Mouse (Mus musculus): ENCODE data around the gene Ints3. TPM values are rescaled to one million over a fixed set of nuclear protein-coding genes. Genes with fewer than 3 reads are reported as not detected.

The Ints3 gene
- polyA plus RNA-seq, 1 experiment from 2014 or later, result 44.3 TPM

DNA sequence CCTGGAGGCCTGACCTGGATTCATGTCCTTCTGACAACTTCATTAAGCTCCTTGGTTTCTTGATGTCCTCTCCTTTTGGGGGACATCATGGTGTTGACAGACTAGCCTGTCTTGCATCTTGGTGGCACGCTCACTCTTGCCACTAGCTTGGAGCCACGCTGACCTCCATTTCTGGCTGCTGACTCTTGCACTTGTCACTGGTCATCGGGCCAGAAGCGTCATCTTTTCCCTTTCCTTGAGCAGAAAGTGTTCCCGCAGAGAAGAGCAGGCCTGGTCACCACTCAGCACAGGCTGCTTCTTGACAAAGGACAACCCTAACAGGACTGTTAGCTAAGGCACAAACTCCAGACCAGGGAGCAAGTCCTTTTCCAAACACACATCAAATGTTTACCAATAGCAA is 27.0 kb downstream of the Ints3 start:
- Histone ChIP-seq H3K9me3 (replicated peaks) (no peaks in the 10 kb centered on the region), H3K9ac (no peak overlapping the region), H3K4me2 (replicated peaks) (no peak overlapping the region), H3K36me3 (peaks cover 97% of the 10 kb centered on the region), H3K27ac (no peak overlapping the region), H3K4me3 (no peak overlapping the region), H3K27me3 (no peaks in the 10 kb centered on the region), H3K4me1 (no peaks in the 10 kb centered on the region)
- ATAC-seq (ENCODE audit: low FRiP score), result no peak
- WGBS, result 97% methylated on average over 5 of the region's 5 CpGs

DNA sequence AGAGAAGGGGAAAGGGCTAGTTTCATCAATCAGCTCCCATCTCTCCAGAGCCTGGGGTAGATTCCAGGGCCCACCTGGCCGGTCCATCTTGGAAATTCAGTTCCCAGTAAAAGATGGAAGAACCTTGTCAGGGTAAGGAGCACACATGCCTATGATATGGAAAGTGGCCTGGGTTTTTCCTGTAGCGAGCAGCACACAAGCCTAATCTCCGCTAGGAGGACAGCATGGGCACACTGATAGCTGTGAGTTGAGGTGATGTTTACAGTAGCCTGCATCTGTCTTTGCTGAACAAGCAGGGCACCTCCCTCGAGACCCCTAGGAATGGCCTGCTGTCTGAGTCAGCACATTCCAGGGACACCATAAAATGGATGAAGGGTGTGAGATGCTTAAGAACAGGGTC is 28.8 kb downstream of the Ints3 start:
- no peak overlapping the region for H3K9ac ChIP-seq
- 82% methylated on average over 4 of the region's 4 CpGs for WGBS
- no peak overlapping the region for H3K27ac ChIP-seq
- peaks cover 98% of the 10 kb centered on the region for H3K36me3 ChIP-seq
- no peaks in the 10 kb centered on the region for H3K27me3 ChIP-seq
- H3K4me1 ChIP-seq, result no peaks in the 10 kb centered on the region
- H3K9me3 ChIP-seq (replicated peaks), result no peaks in the 10 kb centered on the region
- H3K4me3 ChIP-seq, result no peak overlapping the region
- no peak for ATAC-seq (ENCODE audit: low FRiP score)
- no peak overlapping the region for H3K4me2 ChIP-seq (replicated peaks)

DNA sequence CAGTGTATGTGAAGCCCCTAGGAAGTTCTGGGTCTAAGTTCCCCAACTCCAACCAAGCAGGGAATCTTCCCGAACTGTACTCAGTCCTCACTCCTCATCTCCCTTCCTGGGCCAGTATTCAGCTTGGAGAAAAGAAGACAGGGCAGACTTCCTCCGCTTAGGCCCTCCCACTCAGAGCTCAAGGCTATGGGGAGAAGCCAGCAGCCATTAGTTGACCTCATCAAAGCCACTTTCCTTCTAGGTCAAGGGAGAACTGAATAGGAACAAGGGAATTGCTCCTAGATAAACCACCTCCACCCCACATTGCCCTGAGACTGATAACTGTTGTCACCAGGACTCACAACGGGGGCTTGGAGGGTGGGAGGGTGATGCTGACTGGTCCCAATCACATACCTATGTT is 29.3 kb downstream of the Ints3 start:
- Histone ChIP-seq H3K4me1 (no peaks in the 10 kb centered on the region), H3K4me2 (replicated peaks) (no peak overlapping the region), H3K27ac (no peak overlapping the region), H3K27me3 (no peaks in the 10 kb centered on the region), H3K36me3 (peaks cover 98% of the 10 kb centered on the region), H3K9me3 (replicated peaks) (no peaks in the 10 kb centered on the region), H3K4me3 (no peak overlapping the region), H3K9ac (no peak overlapping the region)
- WGBS, result 84% methylated on average over 3 of the region's 3 CpGs
- ATAC-seq (ENCODE audit: low FRiP score), result no peak

DNA sequence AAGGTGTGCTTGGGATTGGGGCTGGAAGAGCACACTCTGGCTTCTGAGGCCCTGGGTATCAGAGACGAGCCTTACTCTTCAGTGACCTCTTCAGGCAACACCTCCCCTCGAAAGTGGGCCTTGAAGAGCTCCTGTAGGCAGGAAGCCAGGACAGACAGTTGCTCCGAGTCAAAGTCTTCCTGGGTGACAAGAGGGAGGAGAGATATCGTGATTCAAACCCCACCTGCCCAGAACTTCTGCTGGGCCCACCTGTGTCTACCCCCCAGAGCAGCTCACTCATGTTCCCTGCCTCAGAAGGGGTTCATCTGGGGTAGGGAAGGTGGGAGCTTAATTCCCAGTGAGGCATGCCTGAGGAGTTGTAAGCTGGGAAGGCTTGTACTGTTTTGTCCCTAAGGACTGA is 32.4 kb downstream of the Ints3 start:
- no peak overlapping the region for H3K9ac ChIP-seq
- 79% methylated on average over 4 of the region's 4 CpGs for WGBS
- no peak overlapping the region for H3K27ac ChIP-seq
- H3K4me3 ChIP-seq, result no peak overlapping the region
- H3K4me2 ChIP-seq (replicated peaks), result no peak overlapping the region
- no peak for ATAC-seq (ENCODE audit: low FRiP score)
- no peaks in the 10 kb centered on the region for H3K9me3 ChIP-seq (replicated peaks)
- H3K27me3 ChIP-seq, result no peaks in the 10 kb centered on the region
- H3K4me1 ChIP-seq, result no peaks in the 10 kb centered on the region
- peaks cover 93% of the 10 kb centered on the region for H3K36me3 ChIP-seq

DNA sequence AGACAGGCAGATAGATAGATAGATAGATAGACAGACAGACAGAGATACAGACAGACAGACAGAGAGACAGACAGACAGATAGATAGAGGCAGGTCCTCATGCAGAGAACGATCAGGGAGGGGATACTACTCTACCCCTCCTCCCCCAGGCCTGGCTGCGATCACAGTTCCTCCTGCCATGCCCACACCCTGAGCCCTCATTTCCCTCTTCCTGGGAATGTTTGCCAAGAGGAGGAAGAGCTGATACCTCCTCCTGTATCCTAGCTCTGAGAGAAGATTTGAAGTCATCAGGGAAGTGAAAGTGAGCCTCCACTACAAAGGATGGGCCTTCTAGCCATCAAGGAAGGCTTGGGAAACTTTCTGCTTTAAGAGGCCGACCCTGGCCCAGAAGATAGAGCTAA is 37.8 kb downstream of the Ints3 start:
- no peaks in the 10 kb centered on the region for H3K27me3 ChIP-seq
- H3K9me3 ChIP-seq (replicated peaks), result no peaks in the 10 kb centered on the region
- H3K9ac ChIP-seq, result no peak overlapping the region
- no peak overlapping the region for H3K4me3 ChIP-seq
- peaks cover 91% of the 10 kb centered on the region for H3K36me3 ChIP-seq
- no peak overlapping the region for H3K27ac ChIP-seq
- peaks cover 5% of the 10 kb centered on the region for H3K4me1 ChIP-seq
- WGBS, result 88% methylated on average over 2 of the region's 3 CpGs
- ATAC-seq (ENCODE audit: low FRiP score), result no peak
- no peak overlapping the region for H3K4me2 ChIP-seq (replicated peaks)

DNA sequence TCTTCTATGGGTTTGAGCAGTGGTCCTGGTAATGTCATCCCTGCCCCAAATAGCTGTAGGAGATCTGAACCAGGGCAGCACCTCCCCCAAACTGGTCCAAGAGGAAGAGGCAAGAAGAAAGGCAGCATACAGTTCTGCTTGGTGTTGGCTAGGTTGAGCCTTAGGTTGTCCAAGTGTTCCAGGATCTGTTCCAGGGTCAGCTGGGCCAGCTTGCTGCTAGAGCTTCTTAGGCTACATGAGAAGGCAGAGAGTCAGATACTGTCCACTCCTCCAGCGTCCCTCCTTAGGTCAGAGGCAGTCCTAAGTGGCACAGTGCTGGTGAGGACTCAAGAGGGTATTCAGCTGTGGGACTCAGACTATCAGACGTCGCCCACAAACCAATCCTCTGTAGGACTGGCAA is 40.8 kb downstream of the Ints3 start:
- H3K4me2 ChIP-seq (replicated peaks), result no peak overlapping the region
- H3K9me3 ChIP-seq (replicated peaks), result no peaks in the 10 kb centered on the region
- no peak overlapping the region for H3K4me3 ChIP-seq
- peaks cover 29% of the 10 kb centered on the region for H3K4me1 ChIP-seq
- no peak overlapping the region for H3K27ac ChIP-seq
- WGBS, result 87% methylated on average over 3 of the region's 3 CpGs
- no peaks in the 10 kb centered on the region for H3K27me3 ChIP-seq
- no peak overlapping the region for H3K9ac ChIP-seq
- H3K36me3 ChIP-seq, result peaks cover 66% of the 10 kb centered on the region
- no peak for ATAC-seq (ENCODE audit: low FRiP score)

DNA sequence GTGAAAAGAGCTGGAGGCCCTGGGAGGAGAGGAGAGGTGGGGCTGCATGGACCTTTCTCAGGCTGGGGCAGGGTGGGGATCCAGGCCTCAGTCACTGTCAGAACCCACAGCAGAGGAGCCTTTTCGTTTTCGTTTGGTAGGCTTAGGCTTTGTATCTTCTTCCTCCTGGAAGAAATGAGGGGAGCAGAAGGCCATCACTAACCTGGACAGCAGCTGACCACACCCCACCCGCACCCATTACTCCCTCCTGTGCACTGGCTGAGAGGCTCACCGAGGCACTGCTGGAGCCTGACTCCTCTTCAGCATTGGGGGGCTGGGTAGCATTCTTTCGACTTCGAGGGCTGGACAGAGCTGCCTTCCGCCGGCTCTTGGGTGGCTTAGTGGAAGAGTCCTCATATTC is 41.5 kb downstream of the Ints3 start:
- Histone ChIP-seq H3K27me3 (no peaks in the 10 kb centered on the region), H3K9ac (no peak overlapping the region), H3K4me3 (no peak overlapping the region), H3K9me3 (replicated peaks) (no peaks in the 10 kb centered on the region), H3K27ac (no peak overlapping the region), H3K36me3 (peaks cover 63% of the 10 kb centered on the region), H3K4me2 (replicated peaks) (no peak overlapping the region), H3K4me1 (peaks cover 36% of the 10 kb centered on the region)
- no peak for ATAC-seq (ENCODE audit: low FRiP score)
- WGBS, result 87% methylated on average over 8 of the region's 8 CpGs

DNA sequence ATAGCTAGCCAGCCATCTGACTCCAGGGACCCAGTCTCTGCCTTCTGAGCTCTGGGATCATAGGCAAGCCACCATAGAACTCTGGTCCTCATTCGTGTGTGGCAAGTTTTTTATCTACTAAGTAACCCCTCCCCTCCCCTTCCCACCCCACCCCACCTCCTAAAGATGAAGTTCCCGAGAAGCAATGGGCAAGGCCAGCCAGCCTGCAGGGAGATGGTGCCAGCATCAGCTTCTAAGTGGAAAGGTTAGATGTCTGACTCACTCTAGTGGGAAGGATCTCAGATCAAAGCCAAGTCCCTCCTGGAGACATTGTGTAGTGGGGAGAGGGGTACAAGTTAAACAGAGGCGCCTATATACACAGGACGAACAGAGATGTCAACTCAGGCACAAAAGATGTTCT is 42.4 kb downstream of the Ints3 start:
- H3K27ac ChIP-seq, result peak overlapping the region; percentile 95; the same call in 1 of the 2 replicates
- H3K4me2 ChIP-seq (replicated peaks), result 0 out of 2 replicates have a peak overlapping the region, but pooled peaks have one; percentile 94
- peaks cover 63% of the 10 kb centered on the region for H3K36me3 ChIP-seq
- peaks cover 39% of the 10 kb centered on the region for H3K4me1 ChIP-seq
- peak overlapping the region; percentile 86; the same call in 1 of the 2 replicates for H3K9ac ChIP-seq
- 70% methylated on average over 4 of the region's 4 CpGs for WGBS
- ATAC-seq (ENCODE audit: low FRiP score), result no peak
- H3K4me3 ChIP-seq, result no peak overlapping the region
- H3K27me3 ChIP-seq, result no peaks in the 10 kb centered on the region
- no peaks in the 10 kb centered on the region for H3K9me3 ChIP-seq (replicated peaks)

DNA sequence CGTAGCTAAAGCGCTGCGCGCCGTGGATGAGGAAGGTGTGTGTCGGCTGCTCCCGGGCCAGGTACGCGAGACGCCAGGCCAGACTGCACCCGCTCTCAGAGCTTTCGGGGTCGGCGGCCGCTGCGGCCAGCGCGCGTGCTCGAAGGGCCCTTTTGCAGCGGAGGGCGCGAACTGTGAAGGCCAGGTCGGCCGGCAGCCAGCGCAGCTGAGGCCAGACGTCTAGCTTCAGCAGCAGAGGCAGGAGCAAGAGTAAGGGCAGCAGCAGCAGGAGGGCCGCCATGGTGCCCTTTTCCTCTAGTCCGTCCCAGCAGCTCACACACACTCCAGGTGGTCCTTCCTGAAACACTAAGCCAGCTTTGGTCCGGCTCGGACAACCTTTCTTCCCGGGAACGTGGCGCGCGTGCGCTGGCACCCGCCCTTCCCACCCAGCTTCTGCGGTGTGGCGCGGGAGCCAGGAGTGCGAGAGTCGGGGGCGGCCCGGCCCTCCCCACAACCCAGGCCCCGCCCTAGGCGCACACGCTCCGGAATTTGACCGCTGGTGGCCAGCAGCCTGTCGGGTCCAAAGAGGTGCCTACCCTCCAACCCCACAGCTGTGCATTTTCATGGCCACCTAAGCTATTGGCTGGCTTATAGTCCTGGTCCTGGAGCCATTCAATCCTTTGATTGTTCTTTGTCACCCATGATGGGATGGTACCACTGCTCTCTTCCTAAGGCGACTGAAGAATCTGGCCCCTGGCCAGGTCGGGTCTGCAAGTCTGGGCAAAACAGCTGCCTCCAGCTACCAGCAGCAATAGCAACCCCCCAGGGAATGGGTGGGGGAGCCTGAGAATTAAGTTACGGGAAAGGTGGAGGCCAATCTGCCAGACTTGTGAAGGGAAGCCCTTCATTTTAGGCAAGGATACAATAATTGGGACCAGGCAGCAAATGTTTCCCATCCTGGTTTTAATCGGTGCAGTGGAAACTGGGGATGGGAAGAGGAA is 43.6 kb downstream of the Ints3 start, which contains the start of gene Slc27a3:
Gene Slc27a3 (minus strand): TSS at position 428 of the 980 bp plus-strand sequence.
- WGBS, result 1% methylated on average over 54 of the region's 55 CpGs
- ATAC-seq (ENCODE audit: low FRiP score), result peak; percentile 65
- Histone ChIP-seq H3K27ac (peak within 1 kb of the TSS; percentile 95), H3K27me3 (no peaks in the 10 kb centered on the region), H3K4me1 (peaks cover 39% of the 10 kb centered on the region), H3K9ac (peak within 1 kb of the TSS; percentile 86), H3K36me3 (peaks cover 61% of the 10 kb centered on the region), H3K4me3 (peak within 1 kb of the TSS; percentile 68), H3K9me3 (replicated peaks) (no peaks in the 10 kb centered on the region), H3K4me2 (replicated peaks) (peak within 1 kb of the TSS; percentile 94)

DNA sequence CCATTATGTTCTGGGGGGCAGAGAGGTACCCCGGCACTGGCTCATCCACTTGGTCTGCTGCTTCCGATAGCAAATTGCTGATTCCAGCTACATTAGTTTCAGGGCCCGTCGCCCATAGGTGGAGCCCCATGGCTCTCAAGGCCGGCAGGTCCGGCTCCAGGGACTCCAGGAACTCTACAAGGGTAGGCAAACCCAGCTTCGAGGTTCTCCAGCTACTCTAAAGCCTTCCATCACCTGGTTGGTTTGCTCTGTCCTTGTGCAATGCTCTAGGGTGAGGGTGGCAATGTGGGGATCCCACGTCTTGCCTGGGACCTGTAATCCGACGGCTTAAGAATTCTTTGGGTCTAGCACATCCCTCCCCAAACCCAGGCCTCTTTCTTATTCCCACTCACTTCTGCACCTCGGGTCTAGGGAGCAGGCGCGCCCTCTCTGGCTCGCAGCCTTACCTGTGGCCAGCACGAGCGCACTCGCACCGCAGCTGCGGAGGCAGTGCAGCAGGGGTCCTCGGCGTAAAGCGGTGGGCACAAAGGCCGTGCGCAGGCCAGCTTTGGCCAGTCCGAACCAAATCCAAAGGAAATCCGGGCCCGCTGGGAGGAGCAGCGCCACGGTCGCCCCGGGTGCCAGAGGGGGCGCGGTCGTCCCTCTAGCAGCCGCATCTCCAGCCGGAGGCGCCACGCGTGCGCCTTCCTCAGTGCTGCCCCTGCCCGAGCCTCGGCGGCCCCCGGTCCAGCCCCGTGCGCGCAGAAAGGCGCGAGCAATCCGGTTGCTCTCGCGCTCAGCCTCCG is 44.5 kb downstream of the Ints3 start:
- H3K4me2 ChIP-seq (replicated peaks), result peak overlapping the region; percentile 94
- peak overlapping the region; percentile 95 for H3K27ac ChIP-seq
- peaks cover 39% of the 10 kb centered on the region for H3K4me1 ChIP-seq
- no peaks in the 10 kb centered on the region for H3K9me3 ChIP-seq (replicated peaks)
- ATAC-seq (ENCODE audit: low FRiP score), result peak; percentile 79
- H3K27me3 ChIP-seq, result no peaks in the 10 kb centered on the region
- peaks cover 53% of the 10 kb centered on the region for H3K36me3 ChIP-seq
- peak overlapping the region; percentile 68 for H3K4me3 ChIP-seq
- WGBS, result 4% methylated on average over 52 of the region's 53 CpGs
- H3K9ac ChIP-seq, result peak overlapping the region; percentile 86

DNA sequence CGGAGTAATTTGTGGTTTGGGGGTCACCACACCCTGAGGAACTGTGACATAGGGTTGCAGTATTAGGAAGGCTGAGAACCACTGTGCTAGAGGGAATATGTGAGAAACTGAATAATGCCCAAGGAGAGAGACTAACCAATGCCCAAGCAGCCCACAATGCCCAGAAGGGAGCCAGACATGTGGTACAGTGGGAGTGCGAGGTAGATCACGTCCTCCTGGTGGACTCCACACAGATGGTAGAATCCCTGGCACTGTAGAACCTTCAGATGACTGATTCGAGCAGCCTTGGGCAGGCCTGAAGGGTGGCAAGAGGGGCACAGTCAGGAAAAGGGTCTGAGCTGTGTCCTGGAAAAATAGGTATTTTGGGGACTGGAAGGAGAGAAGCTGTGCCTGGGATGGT is 45.2 kb downstream of the Ints3 start:
- Histone ChIP-seq H3K27ac (peak overlapping the region; percentile 95; the same call in 1 of the 2 replicates), H3K9ac (peak overlapping the region; percentile 86)
- WGBS, result 88% methylated on average over 4 of the region's 4 CpGs

DNA sequence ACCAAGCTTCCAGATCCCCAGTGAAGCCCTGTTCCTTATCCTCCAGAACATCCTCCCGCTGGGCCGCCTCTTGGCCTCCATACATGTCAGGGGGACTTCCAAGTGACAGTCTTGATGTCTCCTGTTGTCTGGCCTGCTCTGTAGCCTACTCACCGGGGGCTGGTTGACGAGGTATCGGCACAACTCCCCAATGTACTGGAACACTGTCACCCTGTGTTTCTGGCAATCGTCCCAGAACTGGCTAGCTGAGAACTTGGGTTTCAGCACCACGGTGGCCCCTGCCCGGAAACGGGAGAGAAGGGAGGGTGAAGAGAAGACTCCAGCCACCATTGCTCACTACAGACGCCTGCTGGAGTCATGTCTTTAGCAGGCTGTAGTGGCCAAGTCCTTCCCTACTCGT is 45.9 kb downstream of the Ints3 start:
- Histone ChIP-seq H3K4me3 (peak overlapping the region; percentile 68), H3K27me3 (no peaks in the 10 kb centered on the region), H3K36me3 (peaks cover 39% of the 10 kb centered on the region), H3K9me3 (replicated peaks) (no peaks in the 10 kb centered on the region), H3K9ac (peak overlapping the region; percentile 32), H3K27ac (0 out of 2 replicates have a peak overlapping the region, but pooled peaks have one; percentile 35), H3K4me2 (replicated peaks) (peak overlapping the region; percentile 94), H3K4me1 (peaks cover 39% of the 10 kb centered on the region)
- WGBS, result 73% methylated on average over 11 of the region's 11 CpGs
- ATAC-seq (ENCODE audit: low FRiP score), result no peak

More for the DNA sequence above, 45.2 kb downstream of the Ints3 start:
- H3K36me3 ChIP-seq, result peaks cover 46% of the 10 kb centered on the region
- H3K4me3 ChIP-seq, result peak overlapping the region; percentile 68
- H3K27me3 ChIP-seq, result no peaks in the 10 kb centered on the region
- H3K4me2 ChIP-seq (replicated peaks), result peak overlapping the region; percentile 94
- H3K4me1 ChIP-seq, result peaks cover 39% of the 10 kb centered on the region
- no peaks in the 10 kb centered on the region for H3K9me3 ChIP-seq (replicated peaks)
- no peak for ATAC-seq (ENCODE audit: low FRiP score)

Data from hindbrain, embryonic 12.5 days (tissue).